Mouse (Mus musculus): ENCODE measurements around the gene Ces1g.

DNA sequence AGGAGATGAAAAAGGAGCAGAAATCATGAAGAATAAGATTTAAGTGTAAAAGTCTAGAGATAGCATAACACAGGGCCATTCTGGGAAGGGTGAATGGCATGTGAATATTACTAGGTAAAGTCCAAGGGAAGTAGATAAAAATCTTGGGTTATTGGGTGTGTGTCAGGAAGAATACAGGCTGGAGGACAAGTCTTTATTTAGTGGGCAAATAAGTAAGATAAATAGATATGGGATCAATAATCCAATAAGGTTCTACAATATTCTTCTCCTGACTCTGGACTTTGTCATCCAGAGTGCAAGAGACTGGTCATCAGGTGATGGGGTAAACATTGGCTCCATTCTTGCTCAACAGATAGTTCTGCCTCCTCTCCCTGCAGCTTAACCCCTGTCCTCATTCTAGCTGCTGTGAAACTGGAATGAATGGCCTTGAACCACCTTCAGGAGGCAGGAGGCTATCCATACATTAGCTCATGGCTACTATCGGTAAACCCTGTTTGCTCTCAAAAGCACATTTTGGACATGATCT is 84.6 kb downstream of the Ces1g start:
- TF ChIP-seq CTCF (conservative IDR thresholded peaks at IDR 0.05; ENCODE audit: low read length) (no peak), POU5F1 (IDR thresholded peaks at IDR 0.05; ENCODE audit: borderline replicate concordance, low read length) (no peak)
